Comparison of ENCODE assay signal across 22 mouse cellular contexts in genomic region chr1:74153461-74154184, GRCm38 (mm10). TPM values are rescaled to one million over a fixed set of nuclear protein-coding genes. Genes with fewer than 3 reads are reported as not detected.
DNase-seq lines count a peak whose midpoint lies in the region; ATAC-seq and TF ChIP-seq lines count a peak whose summit lies in the region.
"Had no signal": no experiment of that assay in that cellular context is flagged by ENCODE, and none has a peak within 500 bp of the region (broad histone marks: within the 10 kb centered on the region; RNA-seq: fewer than 3 reads in every experiment).

Cxcr2 (plus strand) TSS chr1:74153989.

- H3K27me3 ChIP-seq in spleen, adult 2 months (ENCODE audit: control insufficient read depth, insufficient read depth, low read length): no peaks in the 10 kb centered on the region
- H3K27me3 ChIP-seq: embryonic facial prominence, embryonic 12.5 days; hindbrain, embryonic 15.5 days had no signal

- intact Hi-C loops in left cerebral cortex, postnatal 4 days (cut with DNase I): no loop called here

- H3K4me1 ChIP-seq in spleen, adult 2 months (ENCODE audit: control insufficient read depth, insufficient read depth, insufficient read length): no peaks in the 10 kb centered on the region
- H3K4me1 ChIP-seq: hindbrain, embryonic 15.5 days had no signal

- no peak for DNase-seq in spleen, adult 2 months (ENCODE audit: low read depth in 1 of 2, low spot score in 2 of 2)
- no peak for DNase-seq in spleen, adult 18-20 months
- DNase-seq in thymus, postnatal 4 days: peak; percentile 57
- DNase-seq in layer of hippocampus, adult 9-11 months: no peak
- no peak for DNase-seq in left cerebral cortex, postnatal 4 days
- DNase-seq: adrenal gland, adult 2 months; cerebellum, adult 9-10 months; forebrain, postnatal 0 days; heart, postnatal 36 days; lung, postnatal 10 days; right cerebral cortex, adult 18-20 months had no signal

- H3K4me3 ChIP-seq in spleen, adult 2 months (ENCODE audit: extremely low read depth, insufficient read depth, insufficient read length): no peak within 1 kb of the TSS
- H3K4me3 ChIP-seq: embryonic facial prominence, embryonic 12.5 days; hindbrain, embryonic 15.5 days had no signal

- peak; percentile 35 to 39; a peak in 3 of 4 replicates for ATAC-seq in hematopoietic stem cell, adult 5-6 weeks (replicated peaks in 1 of 2; ENCODE audit: insufficient read depth in 1 of 2, low FRiP score in 2 of 2, low TSS enrichment in 1 of 2, low read depth in 1 of 2, poor library complexity in 2 of 2, severe bottlenecking in 2 of 2)
- no peak for ATAC-seq in monocyte, adult 5-6 weeks (replicated peaks; ENCODE audit: insufficient number of reproducible peaks, low FRiP score, low TSS enrichment, poor library complexity, severe bottlenecking)
- ATAC-seq: forebrain, postnatal 0 days; intestine, embryonic 16.5 days had no signal

- TF ChIP-seq POLR2A in spleen, adult 2 months (IDR thresholded peaks at IDR 0.05; ENCODE audit: low read depth, low read length): no peak

- no peak within 1 kb of the TSS for H3K27ac ChIP-seq in spleen, adult 2 months (ENCODE audit: insufficient read depth, low read length)
- H3K27ac ChIP-seq: embryonic facial prominence, embryonic 12.5 days; hindbrain, embryonic 15.5 days; kidney, postnatal 0 days had no signal

- 49% methylated on average over 8 of the region's 8 CpGs for WGBS in spleen, adult 2 months

- no peak for TF ChIP-seq CTCF in spleen, adult 2 months (IDR thresholded peaks at IDR 0.05; ENCODE audit: extremely low read depth, insufficient read depth, insufficient read length, insufficient replicate concordance)

- H3K36me3 ChIP-seq in spleen, adult 2 months (ENCODE audit: control insufficient read depth, insufficient read depth, low read length): no peaks in the 10 kb centered on the region
- H3K36me3 ChIP-seq: embryonic facial prominence, embryonic 12.5 days; hindbrain, embryonic 15.5 days had no signal

RNA-seq across cellular contexts. Expression of gene Cxcr2, which starts in this region (rescaled TPM):
- 11.2 and 11.4 TPM in 2 replicates for polyA plus RNA-seq in spleen, adult 2 months (2012; rRNA removed)
- 9.0 and 19.4 TPM in 2 replicates for total RNA-seq in hematopoietic stem cell, adult 5-6 weeks (2017)
- 3.5 to 10.4 TPM (median 7.4 TPM) in 3 replicates for total RNA-seq in monocyte, adult 5-6 weeks (2017)
- total RNA-seq in left cerebral cortex, postnatal 4 days (2021): under 1 TPM in 1 of 2 experiments, not detected in 1; 0.12 TPM
- total RNA-seq: gastrocnemius, adult 18-20 months; layer of hippocampus, adult 18-20 months; left cerebral cortex, postnatal 25 days; liver, adult 2 months had no signal
- polyA plus RNA-seq: adrenal gland, adult 2 months; heart, embryonic 14.5 days had no signal
